Mouse (Mus musculus) liver, adult 2 months (tissue): ENCODE results near the gene Hes2.

ENCODE experiments used
- CTCF ChIP-seq: fragments of 200-500 bp; IDR thresholded peaks from 2 replicates; pipeline ENCODE4 v1.5.1; 2011; ENCODE audit warnings: low read depth, low read length, control low read depth
- POLR2A ChIP-seq: fragments of 200-500 bp; IDR thresholded peaks from 2 replicates; pipeline ENCODE4 v1.6.1; 2011; ENCODE audit warnings: low read length, control low read depth; ENCODE audit not compliant: insufficient read depth; ENCODE audit errors: extremely low read depth

DNA sequence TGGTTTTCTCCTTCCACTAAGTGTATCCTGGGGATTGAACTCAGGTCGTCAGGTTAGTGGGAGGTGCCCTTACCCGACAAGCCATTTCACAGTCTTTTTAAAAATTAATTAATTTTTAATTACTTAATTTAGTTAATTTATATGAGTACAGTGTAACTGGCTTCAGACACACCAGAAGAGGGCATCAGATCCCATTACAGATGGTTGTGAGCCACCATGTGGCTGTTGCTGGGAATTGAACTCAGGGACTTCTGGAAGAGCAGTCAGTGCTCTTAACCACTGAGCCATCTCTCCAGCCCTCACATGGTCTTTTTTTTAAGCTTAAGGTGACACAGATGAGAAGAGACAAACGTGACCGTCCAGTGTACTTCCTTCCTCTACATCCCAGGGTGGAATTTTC is 3.6 kb upstream of the Hes2 start:
- no peak for TF ChIP-seq POLR2A
- TF ChIP-seq CTCF, result no peak
